Mouse (Mus musculus) common myeloid progenitor, adult 5-6 weeks (primary cell): Measurements from ENCODE around the gene Ptprm. TPM values are rescaled to one million over a fixed set of nuclear protein-coding genes. Genes with fewer than 3 reads are reported as not detected.

Source experiments
- ATAC-seq: replicated peaks from 2 replicates; pipeline ENCODE4 v1.8.0; 2016; ENCODE audit warnings: low read depth, mild to moderate bottlenecking, moderate TSS enrichment, inconsistent platforms; ENCODE audit not compliant: poor library complexity, severe bottlenecking
- total RNA-seq: library from RNA; stranded (forward); fragments of 200-1000, 187-1606 nt; gene quantifications from 2 replicates; pipeline ENCODE4 v1.2.3, GENCODE M21; 2017

Ptprm gene
- total RNA-seq, 1 experiment from 2014 or later: 0.14 TPM

- ATAC-seq: no peak
Measured at GRCm38 (mm10) chr17:66815921-66816320, 538.3 kb downstream of the Ptprm start.

GRCm38 (mm10) chr17:66813786-66814185 lies 540.5 kb downstream of the Ptprm start:
- ATAC-seq: no peak

GRCm38 (mm10) chr17:66813346-66813745 lies 540.9 kb downstream of the Ptprm start:
- ATAC-seq: no peak

GRCm38 (mm10) chr17:66809786-66810185 lies 544.5 kb downstream of the Ptprm start:
- no peak for ATAC-seq

- no peak for ATAC-seq
Measured at GRCm38 (mm10) chr17:66808186-66808585, 546.1 kb downstream of the Ptprm start.

GRCm38 (mm10) chr17:66801831-66802687 lies 552.2 kb downstream of the Ptprm start:
- no peak for ATAC-seq

GRCm38 (mm10) chr17:66800231-66800630 lies 554.0 kb downstream of the Ptprm start:
- no peak for ATAC-seq

GRCm38 (mm10) chr17:66786166-66786565 lies 568.1 kb downstream of the Ptprm start:
- ATAC-seq: no peak

GRCm38 (mm10) chr17:66785586-66785985 lies 568.7 kb downstream of the Ptprm start:
- no peak for ATAC-seq

- no peak for ATAC-seq
Measured at GRCm38 (mm10) chr17:66783601-66784000, 570.7 kb downstream of the Ptprm start.

- no peak for ATAC-seq
Measured at GRCm38 (mm10) chr17:66783075-66783492, 571.2 kb downstream of the Ptprm start.

GRCm38 (mm10) chr17:66781910-66782309 lies 572.3 kb downstream of the Ptprm start:
- no peak for ATAC-seq

- no peak for ATAC-seq
Measured at GRCm38 (mm10) chr17:66779026-66779425, 575.2 kb downstream of the Ptprm start.

GRCm38 (mm10) chr17:66769365-66770363 lies 584.6 kb downstream of the Ptprm start:
- no peak for ATAC-seq

- ATAC-seq: no peak
Measured at GRCm38 (mm10) chr17:66768689-66769275, 585.5 kb downstream of the Ptprm start.

GRCm38 (mm10) chr17:66766166-66766565 lies 588.1 kb downstream of the Ptprm start:
- no peak for ATAC-seq

GRCm38 (mm10) chr17:66764435-66764834 lies 589.8 kb downstream of the Ptprm start:
- ATAC-seq: no peak

- no peak for ATAC-seq
Measured at GRCm38 (mm10) chr17:66762716-66763115, 591.5 kb downstream of the Ptprm start.

- no peak for ATAC-seq
Measured at GRCm38 (mm10) chr17:66761326-66762296, 592.6 kb downstream of the Ptprm start.
